Mouse (Mus musculus) thymus, postnatal 25 days (tissue): Measurements from ENCODE around the gene Pdrg1.

ENCODE experiments used
- DNase-seq: peaks from one replicate; pipeline ENCODE4 v3.0.0; 2022

The Pdrg1 gene

GRCm38 (mm10) chr2:153014758-153015593 is at the start of gene Pdrg1:
Gene Pdrg1 (minus strand): TSS chr2:153015427.
- DNase-seq: peak; percentile 95

- DNase-seq: no peak
Observed at GRCm38 (mm10) chr2:153064190-153064970, 49.2 kb upstream of the Pdrg1 start.

- DNase-seq: no peak
Observed at GRCm38 (mm10) chr2:153063394-153063793, 48.2 kb upstream of the Pdrg1 start.

DNA sequence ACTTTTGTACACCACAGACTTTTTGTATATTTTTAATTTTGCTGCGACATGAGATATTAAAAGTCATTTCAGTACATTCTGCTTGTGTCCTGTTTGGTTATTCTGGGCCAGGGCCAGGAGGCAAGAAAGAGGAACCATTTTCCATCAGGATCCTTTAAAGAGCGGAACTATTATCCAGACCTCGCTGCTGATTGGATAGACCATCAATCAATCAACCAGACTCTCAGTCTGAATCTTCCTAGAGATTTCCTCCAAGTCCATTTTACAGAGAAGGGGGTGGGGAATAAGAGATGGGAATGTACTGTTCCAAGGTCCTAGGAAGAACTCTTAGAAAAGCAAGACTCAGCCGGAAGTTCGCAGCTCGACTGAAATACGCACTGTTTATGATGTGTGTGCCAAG is 45.0 kb upstream of the Pdrg1 start:
- no peak for DNase-seq

GRCm38 (mm10) chr2:153058365-153058764 is 43.1 kb upstream of the Pdrg1 start:
- no peak for DNase-seq

- DNase-seq: no peak
Observed at GRCm38 (mm10) chr2:153055270-153055920, 40.2 kb upstream of the Pdrg1 start.

- no peak for DNase-seq
Observed at GRCm38 (mm10) chr2:153053896-153054295, 38.7 kb upstream of the Pdrg1 start.

DNA sequence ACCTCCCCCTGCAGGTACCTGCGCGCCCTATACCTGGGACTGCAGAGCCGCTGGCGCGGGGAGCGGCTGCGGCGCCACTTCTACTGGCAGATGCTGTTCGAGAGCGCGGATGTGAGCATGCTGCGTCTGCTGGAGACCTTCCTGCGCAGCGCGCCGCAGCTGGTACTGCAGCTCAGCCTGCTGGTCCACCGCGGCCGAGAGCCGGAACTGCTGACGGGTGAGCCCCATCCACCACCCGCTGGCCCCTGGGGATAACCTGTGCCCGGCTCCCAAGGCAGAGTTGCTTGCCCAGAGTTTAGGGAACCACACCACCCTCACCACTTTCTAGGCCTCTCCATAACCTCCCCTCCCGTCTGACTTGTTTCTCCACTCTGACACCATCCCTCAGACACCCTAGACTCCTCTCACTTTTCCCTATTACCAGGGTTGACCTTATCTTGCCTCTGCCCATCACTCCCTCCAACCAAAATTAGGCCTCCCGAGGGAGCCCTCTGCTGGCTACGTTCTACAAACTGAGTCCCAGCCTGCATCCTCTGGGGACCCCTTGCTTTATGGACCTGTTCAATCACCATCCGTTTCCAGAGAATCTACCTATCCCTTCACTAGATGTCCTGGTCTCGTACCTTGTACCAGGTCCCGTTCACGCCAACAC is 37.6 kb upstream of the Pdrg1 start:
- peak; percentile 27 for DNase-seq

GRCm38 (mm10) chr2:153051537-153051936 is 36.3 kb upstream of the Pdrg1 start:
- no peak for DNase-seq

DNA sequence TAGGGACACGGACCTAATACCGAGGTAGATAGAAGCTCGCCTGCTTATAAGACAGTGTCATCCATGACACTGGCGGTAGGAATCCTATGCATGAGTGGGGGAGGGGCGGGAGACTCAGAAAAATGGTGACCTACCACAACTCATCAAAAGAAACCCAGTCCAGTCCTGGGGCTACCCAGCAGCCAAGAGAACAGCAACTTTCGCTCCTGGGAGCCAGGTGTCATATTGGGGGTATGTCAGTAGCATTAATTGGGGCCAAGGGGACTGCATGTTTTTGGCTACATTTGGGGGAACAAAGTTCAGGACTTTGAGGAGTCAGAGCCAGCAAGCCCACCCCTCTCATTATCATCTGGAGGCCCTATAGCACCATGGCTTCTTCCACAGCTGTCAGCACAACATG is 35.9 kb upstream of the Pdrg1 start:
- no peak for DNase-seq

GRCm38 (mm10) chr2:153049997-153050358 is 34.8 kb upstream of the Pdrg1 start:
- no peak for DNase-seq

DNA sequence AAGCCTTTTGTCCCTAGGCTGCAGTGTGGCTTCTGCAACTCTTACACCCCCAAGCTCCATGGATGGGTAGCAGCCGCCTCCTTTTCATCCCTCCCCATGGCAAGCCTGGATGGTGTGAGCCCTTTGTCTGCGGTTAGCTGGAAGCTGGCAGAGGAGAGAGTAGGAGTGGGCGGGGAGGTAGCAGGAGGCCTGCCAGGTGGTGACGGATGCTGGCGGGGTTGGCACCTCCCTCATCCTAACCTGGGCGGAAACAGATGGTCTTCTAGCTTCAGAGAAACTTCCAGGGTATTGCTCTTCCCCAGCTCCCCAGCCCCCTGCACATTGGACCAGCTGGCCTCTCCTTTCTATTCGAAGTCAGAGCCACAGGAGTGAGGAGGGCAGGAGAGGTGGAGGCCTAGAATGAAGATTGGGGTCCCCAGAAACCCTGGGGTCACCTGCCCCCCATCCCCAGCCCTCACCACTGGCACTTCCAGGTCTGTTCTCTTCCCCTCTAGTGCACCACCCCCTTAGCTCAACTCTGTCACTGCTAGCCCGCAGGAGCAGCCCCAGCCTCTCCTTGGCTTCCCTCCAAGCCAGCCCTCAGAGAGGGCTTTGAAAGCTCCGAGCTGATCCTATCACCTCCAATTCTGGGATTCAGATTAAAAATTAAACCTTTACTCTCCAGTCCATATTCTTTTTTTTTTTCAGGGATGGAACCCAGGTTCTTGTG is 34.2 kb upstream of the Pdrg1 start:
- DNase-seq: peak; percentile 60

- DNase-seq: peak; percentile 63
Observed at GRCm38 (mm10) chr2:153047828-153048465, 32.7 kb upstream of the Pdrg1 start.

GRCm38 (mm10) chr2:153045884-153046299 is 30.7 kb upstream of the Pdrg1 start:
- DNase-seq: peak; percentile 76

DNA sequence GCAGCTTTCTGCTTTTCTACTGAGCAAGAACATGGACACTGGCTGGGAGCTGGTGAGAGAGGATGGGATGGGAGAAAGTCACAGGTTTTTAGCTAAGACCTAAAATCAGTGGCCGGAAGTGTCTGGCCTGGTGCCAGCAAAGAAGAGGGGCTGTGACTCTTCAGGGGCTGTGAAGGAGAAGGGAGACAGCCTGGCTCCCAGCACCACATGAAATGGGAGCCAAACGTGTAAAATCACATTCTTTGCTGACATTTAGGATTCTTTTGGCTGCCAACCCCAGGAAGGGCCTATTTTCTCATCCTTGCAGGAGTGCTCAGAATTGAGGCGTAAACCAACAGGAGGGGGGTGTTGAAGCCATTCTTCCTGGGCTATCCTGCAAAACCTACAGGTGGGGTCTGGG is 28.7 kb upstream of the Pdrg1 start:
- no peak for DNase-seq

DNA sequence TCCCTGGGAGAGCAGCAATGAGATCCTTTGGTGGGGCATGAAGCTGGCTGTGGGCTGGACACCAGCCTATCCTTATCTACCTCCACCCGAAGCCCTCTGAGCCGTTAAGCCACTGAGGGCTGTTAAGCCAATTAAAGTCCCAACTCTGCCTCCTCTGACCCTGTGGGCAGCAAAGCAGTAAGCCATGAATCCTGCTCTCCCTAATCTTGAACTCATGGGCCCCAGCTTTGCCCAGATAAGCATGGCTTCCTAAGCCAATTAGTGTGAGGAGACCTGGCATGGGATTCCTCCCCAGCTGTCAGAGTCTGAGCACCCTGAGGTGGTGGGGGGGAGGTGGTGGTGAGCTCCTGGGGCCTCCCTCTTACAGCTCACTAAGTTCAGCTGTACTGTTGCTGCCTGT is 21.5 kb upstream of the Pdrg1 start:
- DNase-seq: no peak

GRCm38 (mm10) chr2:153033545-153034230 is 18.5 kb upstream of the Pdrg1 start:
- DNase-seq: no peak

DNA sequence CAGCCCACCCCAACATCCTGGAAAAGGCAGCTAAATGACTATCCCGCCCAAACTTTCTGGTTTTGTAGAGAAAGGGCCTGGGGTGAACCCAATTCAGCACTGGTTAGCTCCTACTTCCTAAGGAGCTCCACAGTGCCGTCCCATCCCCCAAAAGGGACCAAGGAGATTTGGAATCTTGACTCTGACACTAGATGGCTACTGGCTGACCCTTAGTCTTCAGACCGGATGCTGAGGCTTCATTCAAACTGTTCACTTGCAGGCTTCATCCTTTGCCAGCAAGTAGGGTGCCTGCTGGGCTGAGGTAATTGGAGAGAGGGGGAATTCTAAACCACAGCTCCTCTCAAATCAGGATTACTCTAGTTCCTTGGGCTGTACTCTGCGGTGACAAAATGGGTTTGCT is 17.7 kb upstream of the Pdrg1 start:
- no peak for DNase-seq

- peak; percentile 91 for DNase-seq
Observed at GRCm38 (mm10) chr2:153032083-153032842, 17.0 kb upstream of the Pdrg1 start.
